24 mouse cellular contexts compared by ENCODE assay signal in the genomic region with DNA sequence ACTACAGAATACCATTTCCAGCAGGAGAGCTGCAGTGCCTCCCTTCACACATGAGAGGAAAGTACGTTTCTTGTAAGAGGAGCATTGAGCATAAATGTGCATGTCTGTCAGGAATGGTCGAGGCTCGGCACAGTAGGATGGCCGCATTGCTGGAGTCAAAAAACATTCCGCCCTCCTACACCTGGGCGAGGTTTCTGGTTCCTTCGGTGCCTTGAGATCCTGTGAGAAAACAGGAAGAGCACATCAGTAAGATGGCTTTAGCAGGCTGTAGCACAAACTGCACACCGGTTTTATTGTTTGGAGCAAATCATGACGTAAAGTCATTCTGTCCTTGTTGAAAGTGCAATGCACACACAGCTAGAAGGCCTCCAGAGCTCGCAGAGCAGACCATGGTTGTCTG.
"Had no signal": no experiment of that assay in that cellular context is flagged by ENCODE, and none has a peak within 500 bp of the region (broad histone marks: within the 10 kb centered on the region; RNA-seq: fewer than 3 reads in every experiment).

No protein-coding gene starts in this region.

- H3K27ac ChIP-seq: layer of hippocampus, adult 2 months; left cerebral cortex, adult 2 months; liver, embryonic 13.5 days; liver, embryonic 15.5 days had no signal

- H3K4me2 ChIP-seq: heart, embryonic 11.5 days; hindbrain, embryonic 12.5 days; hindbrain, embryonic 14.5 days; limb, embryonic 12.5 days; liver, embryonic 11.5 days; liver, embryonic 13.5 days; liver, embryonic 15.5 days had no signal

- H3K36me3 ChIP-seq: hindbrain, embryonic 10.5 days; hindbrain, embryonic 12.5 days; limb, embryonic 10.5 days; limb, embryonic 12.5 days; liver, embryonic 13.5 days; liver, embryonic 15.5 days had no signal

- H3K27me3 ChIP-seq: hindbrain, embryonic 12.5 days; limb, embryonic 12.5 days; liver, embryonic 13.5 days; liver, embryonic 15.5 days had no signal

- H3K4me3 ChIP-seq: hindbrain, embryonic 10.5 days; hindbrain, embryonic 12.5 days; layer of hippocampus, adult 2 months; left cerebral cortex, adult 2 months; limb, embryonic 10.5 days; limb, embryonic 12.5 days; liver, embryonic 13.5 days; liver, embryonic 15.5 days had no signal

- DNase-seq: gastrocnemius, postnatal 14 days; gastrocnemius, postnatal 36 days; heart, postnatal 4 days; kidney, adult 2 months; kidney, adult 9 months; kidney, postnatal 10 days; kidney, postnatal 25 days; kidney, postnatal 4 days; liver; liver, embryonic 13.5 days; liver, postnatal 0 days had no signal

- H3K9me3 ChIP-seq: hindbrain, embryonic 10.5 days; hindbrain, embryonic 12.5 days; limb, embryonic 10.5 days; limb, embryonic 12.5 days; liver, embryonic 13.5 days; liver, embryonic 15.5 days had no signal

- H3K9ac ChIP-seq: hindbrain, embryonic 12.5 days; hindbrain, embryonic 14.5 days; limb, embryonic 12.5 days; liver, embryonic 13.5 days; liver, embryonic 15.5 days; liver, postnatal 0 days had no signal

- H3K4me1 ChIP-seq: liver, embryonic 15.5 days had no signal

- ATAC-seq: forebrain, embryonic 16.5 days; hindbrain, embryonic 16.5 days; inflammation-experienced regulatory T-cells, adult 6 months; liver, postnatal 0 days had no signal
